Mouse (Mus musculus) 416B (cell line): ENCODE measurements at regions not wholly inside any gene's neighbourhood (a gene's known extent, or its start where the extent isn't known, plus 50 kb on each side); places are given as distances from the start of the nearest gene placed in this dataset.
A peak's percentile ranks its signal among the peaks of the same experiment; 100 is the strongest.
"Not testable (repeated sequence)": the region's sequence is repeated elsewhere in the genome, so short reads cannot be mapped to it uniquely, and the experiment has no call there.

Source experiments
- DNase-seq: peaks from one replicate; pipeline ENCODE4 v3.0.0; 2011; ENCODE audit warnings: low read depth

GRCm38 (mm10) chr3:31708367-31708766, 193.9 kb upstream of the Kcnmb2 start:
- not testable (repeated sequence) for DNase-seq

- no peak for DNase-seq
Measured at GRCm38 (mm10) chr3:31741289-31741688, 161.0 kb upstream of the Kcnmb2 start.

GRCm38 (mm10) chr3:31755881-31756280, 146.4 kb upstream of the Kcnmb2 start:
- DNase-seq = no peak

- DNase-seq = peak; percentile 50
Measured at GRCm38 (mm10) chr3:31769193-31769592, 133.1 kb upstream of the Kcnmb2 start.

- DNase-seq = peak; percentile 58
Measured at GRCm38 (mm10) chr3:31790342-31790970, 111.9 kb upstream of the Kcnmb2 start.

GRCm38 (mm10) chr3:31793466-31794040, 108.8 kb upstream of the Kcnmb2 start:
- DNase-seq = no peak

GRCm38 (mm10) chr3:31796621-31797020, 105.7 kb upstream of the Kcnmb2 start:
- DNase-seq = no peak

GRCm38 (mm10) chr3:31799192-31799591, 103.1 kb upstream of the Kcnmb2 start:
- no peak for DNase-seq

- DNase-seq = no peak
Measured at GRCm38 (mm10) chr3:31804038-31804437, 98.3 kb upstream of the Kcnmb2 start.

- no peak for DNase-seq
Measured at GRCm38 (mm10) chr3:31807741-31808140, 94.6 kb upstream of the Kcnmb2 start.

GRCm38 (mm10) chr3:31809131-31809530, 93.2 kb upstream of the Kcnmb2 start:
- not testable (repeated sequence) for DNase-seq

GRCm38 (mm10) chr3:31811232-31811631, 91.1 kb upstream of the Kcnmb2 start:
- DNase-seq = no peak

- DNase-seq = no peak
Measured at GRCm38 (mm10) chr3:31831913-31832312, 70.4 kb upstream of the Kcnmb2 start.

- DNase-seq = no peak
Measured at GRCm38 (mm10) chr3:31841253-31841652, 61.1 kb upstream of the Kcnmb2 start.

GRCm38 (mm10) chr3:31847087-31847486, 55.2 kb upstream of the Kcnmb2 start:
- no peak for DNase-seq
